Mouse (Mus musculus): ENCODE results near the gene Clk1. TPM values are rescaled to one million over a fixed set of nuclear protein-coding genes. Genes with fewer than 3 reads are reported as not detected.
"Not testable (repeated sequence)": the region's sequence is repeated elsewhere in the genome, so short reads cannot be mapped to it uniquely, and the experiment has no call there.

Clk1 gene
- polyA plus RNA-seq, 1 experiment from 2014 or later = 230 TPM

DNA sequence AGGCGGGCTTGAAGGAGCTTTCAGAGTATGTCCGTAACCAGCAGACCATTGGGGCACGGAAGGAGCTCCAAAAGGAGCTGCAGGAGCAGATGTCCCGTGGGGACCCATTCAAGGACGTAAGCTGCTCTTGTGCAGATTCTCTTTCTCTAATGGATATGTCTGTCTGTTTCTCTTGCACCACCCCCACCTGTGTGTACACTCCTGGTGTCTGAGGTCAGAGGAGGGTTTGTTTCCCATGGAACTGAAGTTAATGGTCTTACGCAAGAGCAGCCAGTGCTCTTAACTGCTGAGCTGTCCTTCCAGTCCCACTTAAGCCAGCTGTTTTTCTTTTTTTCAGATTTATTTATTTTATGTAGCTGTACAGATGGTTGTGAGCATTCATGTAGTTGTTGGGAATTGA, 22.5 kb downstream of the Clk1 start:
- Histone ChIP-seq H3K36me3 (peaks cover 90% of the 10 kb centered on the region), H3K4me2 (replicated peaks) (no peak overlapping the region), H3K4me1 (no peaks in the 10 kb centered on the region), H3K27me3 (no peaks in the 10 kb centered on the region), H3K9me3 (no peaks in the 10 kb centered on the region), H3K4me3 (no peak overlapping the region), H3K9ac (no peak overlapping the region), H3K27ac (no peak overlapping the region)
- 93% methylated on average over 6 of the region's 6 CpGs for WGBS
- ATAC-seq (ENCODE audit: low FRiP score, low read depth) = no peak

DNA sequence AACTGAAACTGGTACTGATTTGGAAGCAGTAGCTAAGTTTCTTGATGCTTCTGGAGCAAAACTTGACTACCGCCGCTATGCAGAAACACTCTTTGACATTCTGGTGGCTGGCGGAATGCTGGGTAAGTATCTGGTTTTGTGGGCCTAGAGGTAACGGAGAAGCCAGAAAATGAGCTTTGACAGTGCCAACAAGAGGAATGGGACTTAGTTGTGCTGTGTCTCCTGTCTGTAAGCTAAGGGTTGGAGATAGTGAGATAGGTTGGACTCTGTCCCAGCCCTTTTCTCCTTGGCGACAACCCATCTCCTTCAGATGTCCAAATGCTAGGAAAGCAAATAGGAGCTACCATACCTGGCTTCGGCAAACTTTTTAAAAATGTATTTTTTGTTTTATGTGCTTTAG, 26.1 kb downstream of the Clk1 start:
- Histone ChIP-seq H3K27me3 (no peaks in the 10 kb centered on the region), H3K27ac (no peak overlapping the region), H3K9ac (no peak overlapping the region), H3K4me3 (no peak overlapping the region), H3K4me1 (peaks cover 12% of the 10 kb centered on the region; the same call in 1 of the 2 replicates), H3K9me3 (no peaks in the 10 kb centered on the region), H3K4me2 (replicated peaks) (no peak overlapping the region), H3K36me3 (peaks cover 79% of the 10 kb centered on the region)
- no peak for ATAC-seq (ENCODE audit: low FRiP score, low read depth)
- WGBS = 97% methylated on average over 6 of the region's 6 CpGs

DNA sequence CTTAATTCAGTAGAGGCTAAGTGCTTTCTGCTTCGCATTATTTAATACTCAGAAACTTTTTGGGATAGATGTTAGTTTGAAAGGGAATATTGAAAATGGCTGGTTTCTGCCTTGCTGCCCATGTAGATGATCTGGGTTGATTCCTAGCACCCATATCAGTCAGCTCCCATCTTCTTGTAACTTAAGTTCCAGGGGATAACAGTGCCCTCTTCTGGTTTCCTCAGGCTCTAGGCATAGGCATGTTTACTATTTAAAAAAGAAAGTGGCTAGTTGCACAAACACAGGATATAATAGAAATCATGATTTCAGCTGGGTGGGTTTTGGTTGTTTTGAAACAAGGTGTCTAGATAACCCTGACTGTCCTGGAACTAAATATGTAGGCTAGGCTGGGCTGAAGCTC, 27.7 kb downstream of the Clk1 start:
- Histone ChIP-seq H3K27me3 (no peaks in the 10 kb centered on the region), H3K27ac (no peak overlapping the region), H3K4me1 (peaks cover 19% of the 10 kb centered on the region), H3K4me3 (no peak overlapping the region), H3K9ac (no peak overlapping the region), H3K36me3 (peaks cover 65% of the 10 kb centered on the region), H3K4me2 (replicated peaks) (no peak overlapping the region), H3K9me3 (no peaks in the 10 kb centered on the region)
- 95% methylated on average over 1 of the region's 1 CpGs for WGBS
- ATAC-seq (ENCODE audit: low FRiP score, low read depth) = no peak

DNA sequence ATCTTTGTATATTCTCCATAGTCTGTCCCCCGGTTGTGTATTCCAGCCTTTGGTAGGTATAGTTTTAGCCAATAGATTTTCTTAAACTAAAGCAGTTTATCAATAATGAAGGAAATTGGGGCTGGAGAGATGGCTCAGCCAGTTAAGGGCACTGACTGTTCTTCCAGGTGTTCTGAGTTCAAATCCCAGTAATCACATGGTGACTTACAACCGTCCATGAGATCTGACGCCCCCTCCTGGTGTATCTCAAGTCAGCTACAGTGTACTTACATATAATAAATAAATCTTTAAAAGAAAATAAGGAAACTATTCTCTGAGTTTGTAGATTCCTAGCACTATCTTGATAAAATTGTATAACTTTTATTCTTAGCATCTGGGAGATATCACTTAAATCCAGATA, 28.5 kb downstream of the Clk1 start:
- no peaks in the 10 kb centered on the region for H3K9me3 ChIP-seq
- H3K4me3 ChIP-seq = no peak overlapping the region
- H3K27me3 ChIP-seq = no peaks in the 10 kb centered on the region
- H3K9ac ChIP-seq = no peak overlapping the region
- peaks cover 56% of the 10 kb centered on the region for H3K36me3 ChIP-seq
- WGBS = 91% methylated on average over 3 of the region's 3 CpGs
- H3K27ac ChIP-seq = no peak overlapping the region
- H3K4me2 ChIP-seq (replicated peaks) = no peak overlapping the region
- H3K4me1 ChIP-seq = peaks cover 22% of the 10 kb centered on the region
- no peak for ATAC-seq (ENCODE audit: low FRiP score, low read depth)

DNA sequence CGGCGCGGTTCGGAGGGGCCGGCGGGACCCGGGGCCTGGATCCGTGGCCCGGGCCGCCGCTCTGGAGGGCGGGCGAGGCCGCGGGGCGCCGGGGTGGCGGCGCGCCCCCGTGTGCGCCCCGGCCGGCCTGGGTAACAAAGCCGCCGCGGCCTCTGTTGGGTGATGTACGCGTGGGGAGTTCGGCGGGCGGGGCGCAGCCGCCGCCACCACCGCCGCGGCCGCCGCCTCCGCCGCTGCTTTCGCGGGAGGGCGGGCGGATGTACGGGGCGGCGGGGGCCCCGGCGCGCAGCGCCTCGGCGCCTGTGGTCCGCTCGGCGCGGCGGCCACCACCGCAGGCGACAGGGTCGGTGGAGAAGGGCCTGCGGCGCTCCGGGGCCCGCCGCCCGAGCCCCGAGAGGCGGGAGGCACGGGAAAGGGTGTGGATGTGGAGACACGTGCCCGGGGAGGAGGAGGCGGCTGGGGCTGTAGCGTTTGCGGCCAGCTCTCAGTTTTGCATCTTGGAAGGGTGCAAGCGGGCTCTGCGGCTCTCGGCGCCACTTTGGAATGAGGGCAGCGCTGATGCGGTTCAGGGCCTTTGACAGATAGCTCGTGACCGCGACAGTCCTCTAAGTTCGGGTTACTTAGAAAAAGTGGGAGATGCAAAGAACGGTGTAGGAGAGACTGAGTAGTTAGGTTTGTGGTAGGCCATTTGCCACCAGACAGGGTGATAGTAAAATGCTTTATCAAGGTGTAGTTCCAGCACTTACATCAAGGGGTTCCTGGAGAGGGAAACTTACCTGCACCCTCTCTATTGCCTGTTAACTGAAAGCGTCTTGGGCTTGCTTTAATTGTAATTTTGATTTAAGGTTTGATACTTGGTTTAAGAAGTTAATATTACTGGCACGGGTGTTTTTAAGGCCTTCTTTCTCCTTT, 30.3 kb downstream of the Clk1 start:
- no peaks in the 10 kb centered on the region for H3K27me3 ChIP-seq
- peak overlapping the region; percentile 95 for H3K4me3 ChIP-seq
- H3K36me3 ChIP-seq = peaks cover 40% of the 10 kb centered on the region
- H3K27ac ChIP-seq = peak overlapping the region; percentile 98
- H3K4me2 ChIP-seq (replicated peaks) = peak overlapping the region; percentile 81
- H3K4me1 ChIP-seq = peaks cover 22% of the 10 kb centered on the region
- WGBS = under 1% methylated on average over 73 of the region's 90 CpGs
- no peaks in the 10 kb centered on the region for H3K9me3 ChIP-seq
- ATAC-seq (ENCODE audit: low FRiP score, low read depth) = peak; percentile 46
- H3K9ac ChIP-seq = peak overlapping the region; percentile 97

DNA sequence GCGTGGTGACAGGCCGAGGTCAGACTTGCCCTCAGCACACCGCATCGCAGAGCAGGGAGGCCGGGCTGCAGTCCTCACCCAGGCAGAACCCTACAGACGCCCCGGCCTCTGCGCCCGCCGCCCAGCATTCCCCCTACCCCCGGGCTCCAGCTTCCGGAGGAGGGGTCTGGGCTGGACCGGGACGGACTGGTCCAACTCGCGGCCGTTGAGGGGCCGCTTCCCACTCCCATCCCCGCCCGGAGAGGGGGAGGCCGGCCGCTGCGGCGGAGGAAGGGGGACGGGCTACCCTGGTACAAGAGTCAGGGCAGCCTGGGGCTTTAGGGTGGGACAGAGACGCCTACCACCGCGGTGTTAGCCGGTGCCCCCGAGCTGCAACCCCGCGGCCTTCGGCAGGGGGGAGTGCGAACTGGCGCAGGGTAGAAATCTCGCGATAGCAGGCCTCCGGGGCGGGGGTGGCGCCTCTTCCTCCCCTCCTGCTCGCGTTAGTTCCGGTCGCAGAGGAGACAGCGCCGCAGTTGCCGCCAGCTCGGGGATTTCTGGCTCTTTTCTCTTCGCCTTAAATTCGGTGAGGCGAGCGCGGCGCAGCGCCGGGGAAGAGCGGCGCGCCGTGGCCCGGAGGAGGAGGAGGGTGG, 31.1 kb downstream of the Clk1 start, which contains the start of gene Bzw1:
Gene Bzw1 (plus strand): TSS at position 247 of the 632 bp plus-strand sequence.
- under 1% methylated on average over 50 of the region's 61 CpGs for WGBS
- peak within 1 kb of the TSS; percentile 98 for H3K27ac ChIP-seq
- no peaks in the 10 kb centered on the region for H3K9me3 ChIP-seq
- H3K4me3 ChIP-seq = peak within 1 kb of the TSS; percentile 95
- peak within 1 kb of the TSS; percentile 97 for H3K9ac ChIP-seq
- peak; percentile 97 for ATAC-seq (ENCODE audit: low FRiP score, low read depth)
- H3K36me3 ChIP-seq = peaks cover 32% of the 10 kb centered on the region
- H3K27me3 ChIP-seq = no peaks in the 10 kb centered on the region
- peak within 1 kb of the TSS; percentile 81 for H3K4me2 ChIP-seq (replicated peaks)
- H3K4me1 ChIP-seq = peaks cover 22% of the 10 kb centered on the region

DNA sequence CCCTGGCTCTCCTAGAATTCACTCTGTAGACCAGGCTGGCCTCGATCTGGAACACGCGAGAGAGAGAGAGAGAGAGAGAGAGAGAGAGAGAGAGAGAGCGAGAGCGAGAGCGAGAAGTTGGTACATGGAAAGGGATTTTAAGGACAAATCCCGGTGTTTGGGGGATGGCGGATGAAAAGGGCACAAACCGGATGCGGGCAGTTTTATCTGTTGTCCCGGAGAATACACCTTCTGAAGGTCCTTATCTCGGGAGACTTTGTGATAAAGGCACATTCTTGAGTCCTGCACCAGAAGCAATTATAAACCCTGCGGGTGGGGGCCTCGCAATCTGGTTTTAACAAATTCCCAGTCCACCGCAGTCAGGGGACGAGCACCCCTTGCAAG, 31.6 kb downstream of the Clk1 start:
- Histone ChIP-seq H3K4me1 (peaks cover 22% of the 10 kb centered on the region), H3K36me3 (peaks cover 27% of the 10 kb centered on the region), H3K9me3 (no peaks in the 10 kb centered on the region), H3K27ac (peak overlapping the region; percentile 98), H3K27me3 (no peaks in the 10 kb centered on the region), H3K9ac (peak overlapping the region; percentile 97), H3K4me2 (replicated peaks) (peak overlapping the region; percentile 81), H3K4me3 (peak overlapping the region; percentile 95)
- WGBS = under 1% methylated on average over 16 of the region's 16 CpGs
- ATAC-seq (ENCODE audit: low FRiP score, low read depth) = 0 out of 2 replicates have a peak, but pooled peaks have one; percentile 1

DNA sequence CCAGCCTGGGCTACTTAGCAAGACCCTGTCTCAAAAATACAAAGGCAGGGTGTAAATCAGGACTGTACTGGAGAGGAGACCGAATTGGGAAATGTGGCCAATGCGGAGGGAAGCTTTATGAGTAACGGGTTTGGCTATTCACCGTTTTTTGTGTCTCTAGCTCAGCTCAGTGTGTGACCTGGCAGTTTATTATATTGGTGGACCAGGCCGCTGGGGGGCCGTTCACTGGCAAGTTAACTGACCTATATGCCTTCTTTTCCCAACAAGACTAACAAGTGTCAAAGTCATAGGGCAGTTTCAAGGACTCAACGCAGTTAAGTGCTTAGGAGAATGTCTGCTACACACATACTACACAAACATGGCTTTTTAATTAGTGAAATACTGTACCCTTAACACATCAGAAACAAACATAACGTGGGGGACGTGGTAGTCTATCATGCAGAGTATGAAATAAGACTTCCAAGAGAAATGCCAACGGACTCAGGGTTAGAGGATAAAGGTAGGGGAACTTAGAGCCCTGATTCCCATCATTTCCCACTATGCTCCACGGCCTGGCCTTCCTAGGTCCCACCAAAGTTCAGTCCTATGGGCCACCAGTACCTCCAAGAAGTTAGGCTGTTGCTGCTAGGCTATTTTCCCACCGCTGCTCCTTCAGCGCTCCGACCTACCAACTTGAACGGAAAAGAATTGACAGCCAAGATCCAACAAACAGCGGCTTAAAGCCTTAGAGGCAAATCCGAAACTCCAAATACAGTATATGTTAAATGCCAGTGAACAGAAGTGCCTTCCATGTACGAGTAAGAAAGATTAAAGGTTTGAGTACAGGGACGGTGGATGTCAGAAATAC, 32.2 kb downstream of the Clk1 start:
- H3K27me3 ChIP-seq = no peaks in the 10 kb centered on the region
- peaks cover 21% of the 10 kb centered on the region for H3K36me3 ChIP-seq
- WGBS = 40% methylated on average over 19 of the region's 19 CpGs
- ATAC-seq (ENCODE audit: low FRiP score, low read depth) = no peak
- H3K4me3 ChIP-seq = peak overlapping the region; percentile 95
- H3K9me3 ChIP-seq = no peaks in the 10 kb centered on the region
- H3K4me2 ChIP-seq (replicated peaks) = peak overlapping the region; percentile 81
- peak overlapping the region; percentile 98; the same call in 1 of the 2 replicates for H3K27ac ChIP-seq
- peaks cover 22% of the 10 kb centered on the region for H3K4me1 ChIP-seq
- peak overlapping the region; percentile 97 for H3K9ac ChIP-seq

DNA sequence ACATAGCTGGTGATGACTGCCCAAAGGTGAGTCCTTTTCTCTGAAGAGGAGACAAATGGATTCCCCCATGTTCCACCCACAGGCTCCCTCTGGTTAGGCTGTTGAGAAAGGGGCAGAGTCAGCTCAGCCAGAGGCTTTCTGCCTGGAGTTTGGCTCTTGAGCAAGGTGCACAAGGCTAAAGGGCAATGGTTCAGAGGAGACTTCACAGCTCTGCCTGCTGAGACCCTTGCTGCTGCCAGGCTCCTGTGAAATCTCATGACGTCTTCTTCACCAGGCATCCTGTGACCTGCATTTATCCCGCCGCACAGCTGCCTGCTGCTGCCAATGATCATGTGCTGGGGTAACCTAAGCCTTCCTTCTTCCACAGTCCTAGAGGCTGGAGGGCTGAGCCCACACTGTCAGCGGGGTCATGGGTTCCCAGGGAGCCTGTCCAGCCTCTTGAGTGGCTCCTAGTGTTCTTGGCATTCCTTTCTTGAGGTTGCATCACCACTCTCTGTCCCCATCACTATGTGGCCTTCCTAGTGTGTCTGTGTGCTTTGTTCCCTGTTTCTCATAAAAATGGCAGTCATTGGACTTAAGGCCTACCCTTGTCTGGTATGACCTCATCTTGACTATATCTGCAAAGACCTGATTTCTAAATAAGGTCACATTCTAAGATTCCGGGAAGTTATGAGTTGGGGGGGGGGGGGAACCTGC, 41.1 kb downstream of the Clk1 start:
- Histone ChIP-seq H3K4me2 (replicated peaks) (no peak overlapping the region), H3K4me1 (no peaks in the 10 kb centered on the region), H3K27me3 (no peaks in the 10 kb centered on the region), H3K9me3 (no peaks in the 10 kb centered on the region), H3K27ac (no peak overlapping the region), H3K9ac (no peak overlapping the region), H3K36me3 (no peaks in the 10 kb centered on the region), H3K4me3 (no peak overlapping the region)
- 69% methylated on average over 5 of the region's 5 CpGs for whole genome bisulfite sequencing
- no peak for ATAC-seq (ENCODE audit: low FRiP score, low read depth)

DNA sequence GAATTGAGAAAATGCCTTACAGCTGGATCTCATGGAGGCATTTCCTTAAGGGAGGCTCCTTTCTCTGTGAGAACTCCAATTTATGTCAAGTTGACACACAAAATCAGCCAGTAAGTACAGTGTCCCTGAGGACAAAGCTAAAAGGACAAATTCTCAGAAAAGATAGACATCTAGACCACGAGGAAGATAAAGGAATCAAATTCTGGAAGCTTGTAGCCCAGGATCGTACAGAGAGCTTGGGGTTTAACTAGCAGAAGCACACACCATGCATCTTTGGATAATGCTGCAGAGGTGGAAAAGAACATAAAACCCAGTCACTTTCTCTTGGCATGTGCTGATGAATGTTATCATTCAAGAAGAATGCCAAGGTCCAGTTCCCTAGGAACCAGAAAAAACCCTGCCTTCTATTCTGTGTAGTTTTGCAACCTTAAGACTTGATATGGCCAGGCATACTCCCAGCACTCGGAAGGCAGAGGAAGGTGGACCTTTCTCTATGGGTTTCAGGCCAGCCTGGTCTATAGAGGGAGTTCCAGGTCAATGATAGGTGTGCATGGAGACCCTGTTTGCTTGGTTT, 48.2 kb downstream of the Clk1 start:
- no peak overlapping the region for H3K4me2 ChIP-seq (replicated peaks)
- ATAC-seq (ENCODE audit: low FRiP score, low read depth) = no peak
- H3K4me1 ChIP-seq = no peaks in the 10 kb centered on the region
- H3K9me3 ChIP-seq = no peaks in the 10 kb centered on the region
- H3K27me3 ChIP-seq = no peaks in the 10 kb centered on the region
- WGBS = 76% methylated on average over 3 of the region's 3 CpGs
- H3K36me3 ChIP-seq = no peaks in the 10 kb centered on the region
- H3K27ac ChIP-seq = no peak overlapping the region
- H3K9ac ChIP-seq = no peak overlapping the region
- H3K4me3 ChIP-seq = no peak overlapping the region

DNA sequence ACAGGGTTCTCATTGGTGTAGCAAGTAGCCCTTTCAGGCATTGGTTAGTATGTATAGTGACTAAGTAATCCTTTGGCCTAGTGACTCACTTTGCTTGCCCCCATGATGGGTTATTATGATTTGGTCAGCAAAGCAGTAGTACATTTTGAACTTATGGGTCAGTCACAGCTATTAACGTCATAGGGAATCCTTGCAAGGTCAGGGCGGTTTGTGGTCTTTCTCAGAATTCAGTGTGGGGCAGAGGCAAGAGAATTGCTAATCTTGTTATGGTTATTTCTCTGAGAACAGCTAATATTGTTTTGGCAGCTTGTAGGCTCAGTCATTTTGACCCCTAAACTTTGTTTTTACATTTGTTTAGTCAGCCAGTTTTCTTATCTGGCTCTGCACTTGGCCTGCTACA, 49.6 kb downstream of the Clk1 start:
- H3K27ac ChIP-seq; H3K36me3 ChIP-seq; H3K4me1 ChIP-seq; H3K9ac ChIP-seq; H3K4me2 ChIP-seq (replicated peaks); ATAC-seq (ENCODE audit: low FRiP score, low read depth); H3K9me3 ChIP-seq; H3K27me3 ChIP-seq; H3K4me3 ChIP-seq: not testable (repeated sequence)
- WGBS = 81% methylated on average over 2 of the region's 2 CpGs

Measured in limb, embryonic 13.5 days (tissue).